Mouse (Mus musculus): ENCODE results near the gene Ugt2b35. TPM values are rescaled to one million over a fixed set of nuclear protein-coding genes. Genes with fewer than 3 reads are reported as not detected.
"Not testable (repeated sequence)": the region's sequence is repeated elsewhere in the genome, so short reads cannot be mapped to it uniquely, and the experiment has no call there.

The Ugt2b35 gene
- total RNA-seq (2021) = not detected in 2 replicates
- long read RNA-seq, transcript Ugt2b35-201 (6 exons, 3,359 nt) = major isoform, 58 of 66 reads
- long read RNA-seq, partial matches to known transcripts = 1 of 66 reads
- long read RNA-seq, other reads (novel, unspliced or antisense) = 7 of 66 reads

GRCm38 (mm10) chr5:87000395-87001073, at the start of gene Ugt2b35:
Gene Ugt2b35, plus strand, starts transcription at chr5:87000860.
- no peak for DNase-seq

- no peak for DNase-seq
Measured at GRCm38 (mm10) chr5:86960504-86960903, 40.2 kb upstream of the Ugt2b35 start.

GRCm38 (mm10) chr5:86961587-86962358, 38.9 kb upstream of the Ugt2b35 start:
- no peak for DNase-seq

- not testable (repeated sequence) for DNase-seq
Measured at GRCm38 (mm10) chr5:86962849-86963248, 37.8 kb upstream of the Ugt2b35 start.

GRCm38 (mm10) chr5:86967271-86967670, 33.4 kb upstream of the Ugt2b35 start:
- DNase-seq = not testable (repeated sequence)

- no peak for DNase-seq
Measured at GRCm38 (mm10) chr5:87004735-87005134, 4.1 kb downstream of the Ugt2b35 start.

- no peak for DNase-seq
Measured at GRCm38 (mm10) chr5:87015477-87015876, 14.8 kb downstream of the Ugt2b35 start.

- DNase-seq = no peak
Measured at GRCm38 (mm10) chr5:87027359-87027758, 26.7 kb downstream of the Ugt2b35 start.

- DNase-seq = no peak
Measured at GRCm38 (mm10) chr5:87030624-87031023, 30.0 kb downstream of the Ugt2b35 start.

Other genes with a start within 250 kb of the Ugt2b35 start
- 55.5 and 61.1 TPM in 2 replicates for gene Ythdc1, start 196.6 kb upstream of the Ugt2b35 start, total RNA-seq (2021)
- gene Ugt2b34, start 93.9 kb upstream of the Ugt2b35 start, total RNA-seq (2021) = 1.7 TPM in 1 of 2 replicates, not detected in the other
- gene Ugt2b1, start 74.3 kb upstream of the Ugt2b35 start, total RNA-seq (2021) = 5.9 TPM in 1 of 2 replicates, not detected in the other
- gene Ugt2b36, start 91.7 kb downstream of the Ugt2b35 start, total RNA-seq (2021) = 3.7 TPM in 1 of 2 replicates, not detected in the other
- gene Ugt2b5, start 139.5 kb downstream of the Ugt2b35 start, total RNA-seq (2021) = 2.5 TPM in 1 of 2 replicates, not detected in the other

All from adrenal gland, postnatal 25 days (tissue).